Mouse (Mus musculus) lung, postnatal 10 days (tissue): Measurements from ENCODE around the gene Zscan22.
"Not testable (repeated sequence)": the region's sequence is repeated elsewhere in the genome, so short reads cannot be mapped to it uniquely, and the experiment has no call there.

Experiments
- DNase-seq: peaks from one replicate; pipeline ENCODE4 v3.0.0; 2021

Zscan22 gene

GRCm38 (mm10) chr7:12927693-12928589 lies 30.3 kb downstream of the Zscan22 start:
- peak; percentile 19 for DNase-seq

- DNase-seq = no peak
These were observed 36.1 kb downstream of the Zscan22 start for GRCm38 (mm10) chr7:12933615-12934140.

- DNase-seq = no peak
These were observed 37.2 kb downstream of the Zscan22 start for GRCm38 (mm10) chr7:12934808-12935207.

GRCm38 (mm10) chr7:12937254-12937803 lies 39.7 kb downstream of the Zscan22 start:
- DNase-seq = not testable (repeated sequence)

- DNase-seq = no peak
These were observed 43.0 kb downstream of the Zscan22 start for GRCm38 (mm10) chr7:12940599-12940998.

GRCm38 (mm10) chr7:12943488-12943887 lies 45.9 kb downstream of the Zscan22 start:
- DNase-seq = peak; percentile 53

- DNase-seq = peak; percentile 97
These were observed 51.6 kb downstream of the Zscan22 start for GRCm38 (mm10) chr7:12949032-12949871.

- DNase-seq = no peak
These were observed 52.2 kb downstream of the Zscan22 start for GRCm38 (mm10) chr7:12949872-12950229.

- DNase-seq = no peak
These were observed 57.3 kb downstream of the Zscan22 start for GRCm38 (mm10) chr7:12954896-12955295.

- DNase-seq = no peak
These were observed 59.9 kb downstream of the Zscan22 start for GRCm38 (mm10) chr7:12957511-12957910.
